ENCODE assay signal across 8 mouse cellular contexts in genomic region chr4:41712421-41713196, GRCm38 (mm10). TPM values are rescaled to one million over a fixed set of nuclear protein-coding genes. Genes with fewer than 3 reads are reported as not detected.
DNase-seq lines count a peak whose midpoint lies in the region; ATAC-seq and TF ChIP-seq lines count a peak whose summit lies in the region.

No protein-coding gene starts in this region.

- H3K27ac ChIP-seq in embryonic facial prominence, embryonic 10.5 days (replicated peaks), result peak overlapping the region; percentile 96
- 0 out of 2 replicates have a peak overlapping the region, but pooled peaks have one; percentile 58 for H3K27ac ChIP-seq in heart, embryonic 12.5 days (ENCODE audit: poor library complexity, severe bottlenecking)
- peak overlapping the region; percentile 70 for H3K27ac ChIP-seq in kidney, postnatal 0 days
- H3K27ac ChIP-seq in midbrain, postnatal 0 days (ENCODE audit: low read depth, low read length), result peak overlapping the region; percentile 88; the same call in 1 of the 2 replicates

- H3K9ac ChIP-seq in heart, embryonic 12.5 days, result peak overlapping the region; percentile 91
- H3K9ac ChIP-seq in kidney, postnatal 0 days (ENCODE audit: low read depth, low read length), result peak overlapping the region; percentile 93
- peak overlapping the region; percentile 80 for H3K9ac ChIP-seq in midbrain, postnatal 0 days (replicated peaks; ENCODE audit: low read length, poor library complexity, severe bottlenecking)

- H3K36me3 ChIP-seq in embryonic facial prominence, embryonic 10.5 days (replicated peaks), result peaks cover 42% of the 10 kb centered on the region
- H3K36me3 ChIP-seq in heart, embryonic 12.5 days, result peaks cover 29% of the 10 kb centered on the region
- 0 out of 2 replicates have a peak, but pooled peaks cover 9% of the 10 kb centered on the region for H3K36me3 ChIP-seq in kidney, postnatal 0 days (ENCODE audit: insufficient read depth, low read length)
- peaks cover 17% of the 10 kb centered on the region for H3K36me3 ChIP-seq in midbrain, postnatal 0 days (ENCODE audit: insufficient read depth, low read length)

- ATAC-seq in frontal cortex, adult (ENCODE audit: low TSS enrichment), result peak; percentile 0; the same call in 1 of the 2 replicates
- peak; percentile 14; the same call in 1 of the 2 replicates for ATAC-seq in heart, embryonic 12.5 days (ENCODE audit: insufficient number of reproducible peaks, low FRiP score)
- 0 out of 2 replicates have a peak, but pooled peaks have one; percentile 8 for ATAC-seq in kidney, postnatal 0 days (replicated peaks; ENCODE audit: low FRiP score, low read depth)
- ATAC-seq in midbrain, postnatal 0 days (ENCODE audit: low FRiP score), result peak; percentile 8; the same call in 1 of the 2 replicates

- TF ChIP-seq CTCF in kidney, postnatal 0 days (IDR thresholded peaks at IDR 0.05; ENCODE audit: low read depth), result no peak
- no peak for TF ChIP-seq CTCF in midbrain, postnatal 0 days (IDR thresholded peaks at IDR 0.05)

- peaks cover 6% of the 10 kb centered on the region for H3K27me3 ChIP-seq in embryonic facial prominence, embryonic 10.5 days (replicated peaks; ENCODE audit: low read depth, poor library complexity, severe bottlenecking)
- H3K27me3 ChIP-seq in heart, embryonic 12.5 days (replicated peaks), result peaks cover 6% of the 10 kb centered on the region; the same call in 1 of the 2 replicates
- no peaks in the 10 kb centered on the region for H3K27me3 ChIP-seq in kidney, postnatal 0 days (ENCODE audit: insufficient read depth, low read length)
- no peaks in the 10 kb centered on the region for H3K27me3 ChIP-seq in midbrain, postnatal 0 days (ENCODE audit: insufficient read depth, low read length)

- no peak for DNase-seq in frontal cortex, postnatal 10 days (ENCODE audit: low spot score in 2 of 2)
- DNase-seq in embryonic facial prominence, embryonic 10.5 days (ENCODE audit: low spot score), result no peak
- DNase-seq in kidney, postnatal 0 days (ENCODE audit: low spot score), result peak; percentile 25
- no peak for DNase-seq in midbrain, postnatal 0 days (ENCODE audit: low spot score)
- DNase-seq in layer of hippocampus, adult 8-10 months (ENCODE audit: low spot score in 2 of 2), result no peak
- no peak for DNase-seq in spleen, adult 18-20 months

- H3K4me3 ChIP-seq in embryonic facial prominence, embryonic 10.5 days, result peak overlapping the region; percentile 89
- peak overlapping the region; percentile 71 for H3K4me3 ChIP-seq in heart, embryonic 12.5 days
- peak overlapping the region; percentile 80 for H3K4me3 ChIP-seq in kidney, postnatal 0 days (replicated peaks; ENCODE audit: low read depth, low read length)
- H3K4me3 ChIP-seq in midbrain, postnatal 0 days (ENCODE audit: low read depth, low read length), result peak overlapping the region; percentile 78

- WGBS in embryonic facial prominence, embryonic 10.5 days, result 52% methylated on average over 31 of the region's 31 CpGs
- WGBS in heart, embryonic 12.5 days, result 43% methylated on average over 31 of the region's 31 CpGs
- 36% methylated on average over 31 of the region's 31 CpGs for WGBS in kidney, postnatal 0 days
- WGBS in midbrain, postnatal 0 days, result 41% methylated on average over 31 of the region's 31 CpGs

- H3K9me3 ChIP-seq in embryonic facial prominence, embryonic 10.5 days, result no peaks in the 10 kb centered on the region
- no peaks in the 10 kb centered on the region for H3K9me3 ChIP-seq in heart, embryonic 12.5 days (replicated peaks)
- H3K9me3 ChIP-seq in kidney, postnatal 0 days (replicated peaks; ENCODE audit: low read length), result no peaks in the 10 kb centered on the region
- H3K9me3 ChIP-seq in midbrain, postnatal 0 days (ENCODE audit: low read length), result no peaks in the 10 kb centered on the region

- peak overlapping the region; percentile 94 for H3K4me2 ChIP-seq in heart, embryonic 12.5 days
- H3K4me2 ChIP-seq in kidney, postnatal 0 days (ENCODE audit: low read length), result peak overlapping the region; percentile 92
- peak overlapping the region; percentile 84 for H3K4me2 ChIP-seq in midbrain, postnatal 0 days (ENCODE audit: low read depth, low read length, poor library complexity, severe bottlenecking)

- peaks cover 63% of the 10 kb centered on the region for H3K4me1 ChIP-seq in embryonic facial prominence, embryonic 10.5 days
- peaks cover 23% of the 10 kb centered on the region for H3K4me1 ChIP-seq in heart, embryonic 12.5 days (replicated peaks)
- peaks cover 21% of the 10 kb centered on the region for H3K4me1 ChIP-seq in kidney, postnatal 0 days (replicated peaks; ENCODE audit: insufficient read depth, low read length)
- H3K4me1 ChIP-seq in midbrain, postnatal 0 days (ENCODE audit: insufficient read depth, low read length), result peaks cover 13% of the 10 kb centered on the region

RNA-seq across cellular contexts. Expression of gene Rpp25l, which starts 0.7 kb away (rescaled TPM):
- 91.2 and 91.9 TPM in 2 replicates for polyA plus RNA-seq in embryonic facial prominence, embryonic 10.5 days (2016; fragmentation: Nextera tagmentation; extraction: Ambion mirVana)
- polyA plus RNA-seq in heart, embryonic 12.5 days (2016; fragmentation: Nextera tagmentation; extraction: Ambion mirVana), result 39.7 and 40.9 TPM in 2 replicates
- polyA plus RNA-seq in kidney, postnatal 0 days (2015; fragmentation: Nextera tagmentation; extraction: Ambion mirVana), result 63.3 and 65.2 TPM in 2 replicates
- total RNA-seq in midbrain, postnatal 0 days (2014; rRNA removed), result 38.3 and 39.7 TPM in 2 replicates
- polyA plus RNA-seq in midbrain, postnatal 0 days (2015; fragmentation: Nextera tagmentation; extraction: Ambion mirVana), result 44.3 and 49.9 TPM in 2 replicates
- 10 to 100 TPM; 25.7 to 31.7 (median 30.2) TPM for total RNA-seq in layer of hippocampus, adult 8-10 months (2022)

RNA-seq across cellular contexts. Expression of gene Dctn3, which starts 10.4 kb away (rescaled TPM):
- 133 and 140 TPM in 2 replicates for polyA plus RNA-seq in embryonic facial prominence, embryonic 10.5 days (2016; fragmentation: Nextera tagmentation; extraction: Ambion mirVana)
- 113 and 118 TPM in 2 replicates for polyA plus RNA-seq in heart, embryonic 12.5 days (2016; fragmentation: Nextera tagmentation; extraction: Ambion mirVana)
- polyA plus RNA-seq in kidney, postnatal 0 days (2015; fragmentation: Nextera tagmentation; extraction: Ambion mirVana), result 152 and 154 TPM in 2 replicates
- total RNA-seq in midbrain, postnatal 0 days (2014; rRNA removed), result 122 and 150 TPM in 2 replicates
- polyA plus RNA-seq in midbrain, postnatal 0 days (2015; fragmentation: Nextera tagmentation; extraction: Ambion mirVana), result 308 and 345 TPM in 2 replicates
- total RNA-seq in layer of hippocampus, adult 8-10 months (2022), result 100 to 1,000 TPM; 141 to 156 (median 152) TPM

RNA-seq across cellular contexts. Expression of gene Il11ra1, which starts 12.8 kb away (rescaled TPM):
- polyA plus RNA-seq in embryonic facial prominence, embryonic 10.5 days (2016; fragmentation: Nextera tagmentation; extraction: Ambion mirVana), result 146 and 188 TPM in 2 replicates
- polyA plus RNA-seq in heart, embryonic 12.5 days (2016; fragmentation: Nextera tagmentation; extraction: Ambion mirVana), result 148 and 159 TPM in 2 replicates
- polyA plus RNA-seq in kidney, postnatal 0 days (2015; fragmentation: Nextera tagmentation; extraction: Ambion mirVana), result 157 and 159 TPM in 2 replicates
- 21.8 and 26.5 TPM in 2 replicates for total RNA-seq in midbrain, postnatal 0 days (2014; rRNA removed)
- polyA plus RNA-seq in midbrain, postnatal 0 days (2015; fragmentation: Nextera tagmentation; extraction: Ambion mirVana), result 28.8 and 35.3 TPM in 2 replicates
- total RNA-seq in layer of hippocampus, adult 8-10 months (2022), result 10 to 100 TPM; 39.9 to 44.4 (median 41.6) TPM

RNA-seq across cellular contexts. Expression of gene Cntfr, which starts 15.7 kb away (rescaled TPM):
- 8.6 and 11.1 TPM in 2 replicates for polyA plus RNA-seq in embryonic facial prominence, embryonic 10.5 days (2016; fragmentation: Nextera tagmentation; extraction: Ambion mirVana)
- polyA plus RNA-seq in heart, embryonic 12.5 days (2016; fragmentation: Nextera tagmentation; extraction: Ambion mirVana), result 3.7 TPM in 2 replicates
- polyA plus RNA-seq in kidney, postnatal 0 days (2015; fragmentation: Nextera tagmentation; extraction: Ambion mirVana), result 8.6 and 8.7 TPM in 2 replicates
- total RNA-seq in midbrain, postnatal 0 days (2014; rRNA removed), result 61.6 and 69.2 TPM in 2 replicates
- polyA plus RNA-seq in midbrain, postnatal 0 days (2015; fragmentation: Nextera tagmentation; extraction: Ambion mirVana), result 20.1 and 23.4 TPM in 2 replicates
- 10 to 100 TPM; 84.3 to 93.9 (median 90.2) TPM for total RNA-seq in layer of hippocampus, adult 8-10 months (2022)

RNA-seq across cellular contexts. Expression of gene Arid3c, which starts 18.3 kb away (rescaled TPM):
- polyA plus RNA-seq in embryonic facial prominence, embryonic 10.5 days (2016; fragmentation: Nextera tagmentation; extraction: Ambion mirVana), result 0.50 and 0.86 TPM in 2 replicates
- polyA plus RNA-seq in heart, embryonic 12.5 days (2016; fragmentation: Nextera tagmentation; extraction: Ambion mirVana), result not detected in 2 replicates
- 0.08 and 0.14 TPM in 2 replicates for polyA plus RNA-seq in kidney, postnatal 0 days (2015; fragmentation: Nextera tagmentation; extraction: Ambion mirVana)
- total RNA-seq in midbrain, postnatal 0 days (2014; rRNA removed), result 0.27 and 0.33 TPM in 2 replicates
- 0.42 and 0.48 TPM in 2 replicates for polyA plus RNA-seq in midbrain, postnatal 0 days (2015; fragmentation: Nextera tagmentation; extraction: Ambion mirVana)
- total RNA-seq in layer of hippocampus, adult 8-10 months (2022), result not detected
